Mouse (Mus musculus) layer of hippocampus, postnatal 36 days (tissue): Measurements from ENCODE around the gene C1d. TPM values are rescaled to one million over a fixed set of nuclear protein-coding genes. Genes with fewer than 3 reads are reported as not detected.

ENCODE experiments used
- total RNA-seq, 2 experiments: library from RNA; stranded (reverse); gene quantifications; 2 replicates each; pipeline ENCODE4 v1.2.3; 2021

C1d gene
- total RNA-seq, 2 experiments from 2014 or later = 49.3 to 49.8 TPM

Other genes starting within 250 kb of the C1d start
- gene Cnrip1, start 206.0 kb upstream of the C1d start, total RNA-seq = 100 to 1,000 TPM; 117 to 126 TPM
- gene Plek, start 205.2 kb upstream of the C1d start, total RNA-seq = 1 to 10 TPM; 4.7 to 5.7 TPM
- 1,000 to 10,000 TPM in 1 of 2 experiments, 100 to 1,000 TPM in 1; 907 to 1,012 TPM for gene Ppp3r1, start 98.3 kb upstream of the C1d start, total RNA-seq
- 10 to 100 TPM in 1 of 2 experiments, 1 to 10 TPM in 1; 9.0 to 11.4 TPM for gene Wdr92, start 75.5 kb upstream of the C1d start, total RNA-seq
- 10 to 100 TPM; 26.6 to 30.3 TPM for gene Pno1, start 46.0 kb upstream of the C1d start, total RNA-seq